Comparison of ENCODE assay signal across 23 mouse cellular contexts in genomic region chr1:22261702-22262101, GRCm38 (mm10).
DNase-seq lines count a peak whose midpoint lies in the region; ATAC-seq and TF ChIP-seq lines count a peak whose summit lies in the region.
"Had no signal": no experiment of that assay in that cellular context is flagged by ENCODE, and none has a peak within 500 bp of the region (broad histone marks: within the 10 kb centered on the region; RNA-seq: fewer than 3 reads in every experiment).

No protein-coding gene starts in this region.

- 0 out of 2 replicates have a peak, but pooled peaks have one; percentile 25 for TF ChIP-seq CTCF in cerebellum, adult 2 months (IDR thresholded peaks at IDR 0.05; ENCODE audit: borderline replicate concordance, insufficient read depth, low read depth, low read length)

- ATAC-seq in hindbrain, embryonic 16.5 days: peak; percentile 64; the same call in 1 of the 2 replicates
- no peak for ATAC-seq in hindbrain, embryonic 13.5 days (ENCODE audit: low FRiP score)
- ATAC-seq in midbrain, embryonic 14.5 days (ENCODE audit: low FRiP score, low TSS enrichment): no peak
- ATAC-seq: intestine, postnatal 0 days had no signal

- no peak for TF ChIP-seq POLR2A in cerebellum, adult 2 months (IDR thresholded peaks at IDR 0.05; ENCODE audit: borderline replicate concordance, insufficient read depth, low read length)

- H3K27me3 ChIP-seq in hindbrain, embryonic 16.5 days (replicated peaks; ENCODE audit: control insufficient read depth, insufficient read depth, low read length): no peaks in the 10 kb centered on the region
- no peaks in the 10 kb centered on the region for H3K27me3 ChIP-seq in hindbrain, embryonic 13.5 days
- H3K27me3 ChIP-seq in cerebellum, adult 2 months (ENCODE audit: control insufficient read depth, insufficient read depth, low read length): no peaks in the 10 kb centered on the region
- no peaks in the 10 kb centered on the region for H3K27me3 ChIP-seq in midbrain, embryonic 14.5 days (ENCODE audit: control insufficient read depth, insufficient read depth, low read length)
- H3K27me3 ChIP-seq: forebrain, embryonic 12.5 days; lung, embryonic 15.5 days; neural tube, embryonic 12.5 days had no signal

- peaks cover 2% of the 10 kb centered on the region; the same call in 1 of the 2 replicates for H3K4me1 ChIP-seq in hindbrain, embryonic 16.5 days (ENCODE audit: control insufficient read depth, insufficient read depth, low read depth, low read length)
- peaks cover 7% of the 10 kb centered on the region for H3K4me1 ChIP-seq in hindbrain, embryonic 13.5 days (replicated peaks)
- peaks cover 7% of the 10 kb centered on the region for H3K4me1 ChIP-seq in cerebellum, adult 2 months (ENCODE audit: control insufficient read depth, insufficient read depth, low read length)
- H3K4me1 ChIP-seq in midbrain, embryonic 14.5 days (ENCODE audit: control insufficient read depth, insufficient read depth, low read length): peaks cover 5% of the 10 kb centered on the region
- H3K4me1 ChIP-seq: heart, embryonic 10.5 days; lung, embryonic 15.5 days; neural tube, embryonic 12.5 days had no signal

- H3K9me3 ChIP-seq in hindbrain, embryonic 16.5 days (ENCODE audit: control insufficient read depth, low read length): no peaks in the 10 kb centered on the region
- H3K9me3 ChIP-seq in hindbrain, embryonic 13.5 days: no peaks in the 10 kb centered on the region
- H3K9me3 ChIP-seq in midbrain, embryonic 14.5 days (ENCODE audit: control insufficient read depth, low read length): no peaks in the 10 kb centered on the region
- H3K9me3 ChIP-seq: embryonic facial prominence, embryonic 10.5 days; forebrain, embryonic 12.5 days; heart, embryonic 10.5 days; hindbrain, embryonic 10.5 days; lung, embryonic 15.5 days; neural tube, embryonic 12.5 days had no signal

- H3K27ac ChIP-seq in hindbrain, embryonic 16.5 days (ENCODE audit: low read depth, low read length): no peak overlapping the region
- H3K27ac ChIP-seq in hindbrain, embryonic 13.5 days: no peak overlapping the region
- H3K27ac ChIP-seq in cerebellum, adult 2 months (ENCODE audit: insufficient read depth, low read length): no peak overlapping the region
- no peak overlapping the region for H3K27ac ChIP-seq in midbrain, embryonic 14.5 days (replicated peaks; ENCODE audit: low read depth, low read length)
- H3K27ac ChIP-seq: embryonic facial prominence, embryonic 10.5 days; forebrain, embryonic 12.5 days; heart, embryonic 10.5 days; hindbrain, embryonic 10.5 days; liver, embryonic 14.5 days; lung, embryonic 15.5 days; neural tube, embryonic 12.5 days had no signal

- DNase-seq in left cerebral cortex, postnatal 4 days: peak; percentile 68
- no peak for DNase-seq in left cerebral cortex, adult 9 months (ENCODE audit: low spot score in 2 of 2)
- peak; percentile 48 to 76 for DNase-seq in cerebellum, adult 2 months
- DNase-seq in cerebellum, postnatal 36 days: peak; percentile 50 to 53
- no peak for DNase-seq in adipocyte (ENCODE audit: low spot score)
- DNase-seq in midbrain, embryonic 14.5 days: no peak
- DNase-seq: adrenal gland, adult 2 months; B cell, adult 2 months; gastrocnemius, postnatal 36 days; kidney, postnatal 14 days; layer of hippocampus, adult 9-11 months; right cerebral cortex, adult 18-20 months; thymus, postnatal 14 days had no signal

- H3K36me3 ChIP-seq in hindbrain, embryonic 16.5 days (ENCODE audit: control insufficient read depth, insufficient read depth, low read length): no peaks in the 10 kb centered on the region
- no peaks in the 10 kb centered on the region for H3K36me3 ChIP-seq in hindbrain, embryonic 13.5 days
- H3K36me3 ChIP-seq in midbrain, embryonic 14.5 days (ENCODE audit: control insufficient read depth, insufficient read depth, low read length): no peaks in the 10 kb centered on the region
- H3K36me3 ChIP-seq: embryonic facial prominence, embryonic 10.5 days; forebrain, embryonic 12.5 days; heart, embryonic 10.5 days; hindbrain, embryonic 10.5 days; lung, embryonic 15.5 days; neural tube, embryonic 12.5 days had no signal

- no peak overlapping the region for H3K9ac ChIP-seq in hindbrain, embryonic 16.5 days (ENCODE audit: low read depth, low read length)
- no peak overlapping the region for H3K9ac ChIP-seq in hindbrain, embryonic 13.5 days
- H3K9ac ChIP-seq in midbrain, embryonic 14.5 days (replicated peaks; ENCODE audit: low read length): no peak overlapping the region
- H3K9ac ChIP-seq: forebrain, embryonic 12.5 days; liver, embryonic 14.5 days; lung, embryonic 15.5 days; neural tube, embryonic 12.5 days had no signal

- H3K4me2 ChIP-seq in hindbrain, embryonic 16.5 days (ENCODE audit: low read length): no peak overlapping the region
- H3K4me2 ChIP-seq in hindbrain, embryonic 13.5 days: no peak overlapping the region
- H3K4me2 ChIP-seq in midbrain, embryonic 14.5 days (ENCODE audit: low read length): no peak overlapping the region
- H3K4me2 ChIP-seq: forebrain, embryonic 12.5 days; lung, embryonic 15.5 days; neural tube, embryonic 12.5 days had no signal

- 75% methylated on average over 4 of the region's 4 CpGs for WGBS in hindbrain, embryonic 16.5 days
- 92% methylated on average over 4 of the region's 4 CpGs for WGBS in hindbrain, embryonic 13.5 days
- WGBS in cerebellum, adult 2 months: 19% methylated on average over 4 of the region's 4 CpGs
- 85% methylated on average over 4 of the region's 4 CpGs for WGBS in midbrain, embryonic 14.5 days

- intact Hi-C loops in left cerebral cortex, postnatal 4 days (cut with DNase I): loop anchor here (10.0 kb wide), 1 partner anchor 1327 kb away; no protein-coding TSS in a partner anchor

- no peak overlapping the region for H3K4me3 ChIP-seq in hindbrain, embryonic 16.5 days (ENCODE audit: low read length)
- H3K4me3 ChIP-seq in hindbrain, embryonic 13.5 days: no peak overlapping the region
- H3K4me3 ChIP-seq in cerebellum, adult 2 months (replicated peaks; ENCODE audit: insufficient read depth, low read depth, low read length): no peak overlapping the region
- H3K4me3 ChIP-seq in midbrain, embryonic 14.5 days (replicated peaks; ENCODE audit: low read depth, low read length): no peak overlapping the region
- H3K4me3 ChIP-seq: embryonic facial prominence, embryonic 10.5 days; forebrain, embryonic 12.5 days; heart, embryonic 10.5 days; hindbrain, embryonic 10.5 days; lung, embryonic 15.5 days; neural tube, embryonic 12.5 days had no signal

Comparison
In these comparisons a context has a peak if more than half of its experiments do, and no peak if none do; other contexts are left out.
1. DNase-seq: peak in left cerebral cortex, postnatal 4 days (single experiment), cerebellum, adult 2 months (2 of 2) and cerebellum, postnatal 36 days (2 of 2); none in left cerebral cortex, adult 9 months (0 of 2), adipocyte (single experiment) and midbrain, embryonic 14.5 days (single experiment).